Mouse (Mus musculus) spleen, adult 2 months (tissue): ENCODE data around the gene Hist1h2af. TPM values are rescaled to one million over a fixed set of nuclear protein-coding genes. Genes with fewer than 3 reads are reported as not detected.
"Not testable (repeated sequence)": the region's sequence is repeated elsewhere in the genome, so short reads cannot be mapped to it uniquely, and the experiment has no call there.

Experiments used
- DNase-seq, 2 experiments: peaks; one replicate each; pipeline versions ENCODE4 v3.0.0 to v3.0.0-alpha.2; 2012 to 2021; ENCODE audit warnings: low spot score in 2 of 2, low read depth in 1 of 2
- H3K27ac ChIP-seq: fragments of 200-500 bp; 2 replicates; pipeline ENCODE4 v1.5.1; 2012; ENCODE audit warnings: low read length, inconsistent platforms; ENCODE audit not compliant: insufficient read depth
- H3K27me3 ChIP-seq: fragments of 200-500 bp; 2 replicates; pipeline ENCODE4 v1.6.1; 2012; ENCODE audit warnings: mild to moderate bottlenecking, moderate library complexity, low read length, inconsistent platforms; ENCODE audit not compliant: control insufficient read depth, insufficient read depth
- H3K36me3 ChIP-seq: fragments of 200-500 bp; 2 replicates; pipeline ENCODE4 v1.6.1; 2012; ENCODE audit warnings: mild to moderate bottlenecking, low read length, inconsistent platforms; ENCODE audit not compliant: control insufficient read depth, insufficient read depth
- H3K4me1 ChIP-seq: fragments of 200-500 bp; 2 replicates; pipeline ENCODE4 v1.6.1; 2011; ENCODE audit warnings: inconsistent platforms; ENCODE audit not compliant: control insufficient read depth, insufficient read depth, insufficient read length
- H3K4me3 ChIP-seq: fragments of 200-500 bp; 2 replicates; pipeline ENCODE4 v1.5.1; 2011; ENCODE audit warnings: mild to moderate bottlenecking, inconsistent platforms; ENCODE audit not compliant: insufficient read depth, insufficient read length; ENCODE audit errors: extremely low read depth
- CTCF ChIP-seq: fragments of 200-500 bp; IDR thresholded peaks from 2 replicates; pipeline ENCODE4 v1.5.1; 2011; ENCODE audit warnings: mild to moderate bottlenecking, inconsistent platforms; ENCODE audit not compliant: insufficient read depth, insufficient read length, insufficient replicate concordance; ENCODE audit errors: extremely low read depth
- POLR2A ChIP-seq: fragments of 200-500 bp; IDR thresholded peaks from 2 replicates; pipeline ENCODE4 v1.6.1; 2011; ENCODE audit warnings: low read depth, low read length, inconsistent platforms
- WGBS: fragments of 180-500 bp; shearing (Covaris S2); methylation state at CpG from one replicate; pipeline ENCODE4 v1.1.7; 2018; 5-methylcytosine and 5-hydroxymethylcytosine counted together
- polyA plus RNA-seq: library from polyadenylated mRNA; depleted of rRNA; stranded (reverse); fragments of >200 nt; gene quantifications from 2 replicates; pipeline ENCODE4 v1.2.3, GENCODE M21; 2012; rRNA removed

Gene Hist1h2af
- 733 and 772 TPM in 2 replicates for polyA plus RNA-seq

- H3K4me1 ChIP-seq, H3K27me3 ChIP-seq, H3K36me3 ChIP-seq: not testable (repeated sequence)
- H3K27ac ChIP-seq, result peak within 1 kb of the TSS; percentile 60
- WGBS, result under 1% methylated on average over 32 of the region's 53 CpGs
- peak within 1 kb of the TSS; percentile 46 for H3K4me3 ChIP-seq
- peak; percentile 51 to 55 for DNase-seq
Measured at GRCm38 (mm10) chr13:23533560-23534367, at the start of gene Hist1h2af. Hist1h2af (plus strand) TSS chr13:23533906.

DNA sequence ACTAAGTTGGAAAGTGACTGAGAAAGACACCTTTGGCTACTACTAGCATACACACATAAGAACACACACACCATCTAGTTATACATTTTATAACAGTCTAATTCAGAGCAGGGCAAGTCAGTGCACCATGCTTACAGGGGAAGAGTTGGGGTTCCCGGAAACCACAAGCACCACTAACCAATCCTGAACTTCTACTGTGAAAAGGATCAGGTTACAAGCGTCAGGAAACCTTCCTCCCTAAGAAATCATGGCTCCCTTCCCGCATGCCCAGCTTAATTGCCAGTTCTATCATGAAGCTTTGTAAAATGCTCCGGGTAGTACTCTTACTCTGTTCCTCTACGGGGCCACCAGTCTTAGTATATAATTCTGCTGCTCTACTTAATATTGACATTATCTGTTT lies 48.4 kb upstream of the Hist1h2af start:
- Histone ChIP-seq H3K27ac (no peak overlapping the region), H3K27me3 (no peaks in the 10 kb centered on the region), H3K36me3 (no peaks in the 10 kb centered on the region), H3K4me1 (peaks cover 7% of the 10 kb centered on the region; the same call in 1 of the 2 replicates), H3K4me3 (no peak overlapping the region)
- TF ChIP-seq POLR2A (no peak), CTCF (no peak)
- 38% methylated on average over 5 of the region's 5 CpGs for WGBS
- DNase-seq, result no peak

- WGBS, result 17% methylated on average over 14 of the region's 14 CpGs
- Histone ChIP-seq H3K27ac (no peak within 1 kb of the TSS), H3K36me3 (no peaks in the 10 kb centered on the region), H3K4me3 (peak within 1 kb of the TSS; percentile 41), H3K27me3 (no peaks in the 10 kb centered on the region), H3K4me1 (peaks cover 7% of the 10 kb centered on the region; the same call in 1 of the 2 replicates)
- TF ChIP-seq CTCF, result no peak
- TF ChIP-seq POLR2A, result no peak
- peak; percentile 43 to 56 for DNase-seq
Measured at GRCm38 (mm10) chr13:23488400-23489322, 45.0 kb upstream of the Hist1h2af start, which contains the start of gene Btn2a2. Btn2a2 (minus strand) TSS chr13:23488857.

DNA sequence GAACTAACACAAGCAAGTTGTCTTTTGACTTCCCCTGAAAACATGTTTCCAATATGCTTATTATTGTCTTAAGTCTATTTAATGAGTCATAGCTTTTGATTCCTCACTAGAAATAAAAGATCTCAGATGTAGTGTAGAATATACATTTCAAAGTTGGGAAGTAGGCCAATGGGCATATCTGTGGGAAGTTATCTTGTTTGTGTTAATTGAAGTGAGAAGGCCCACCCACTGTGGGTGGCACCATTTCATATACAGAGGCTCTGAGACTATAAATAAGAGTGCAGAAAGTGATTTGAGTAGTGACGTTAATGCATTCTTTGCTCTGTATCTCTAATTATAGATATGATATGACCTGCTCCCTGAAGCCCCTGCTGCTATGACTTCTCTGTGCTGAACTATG lies 42.8 kb upstream of the Hist1h2af start:
- no peak for DNase-seq
- Histone ChIP-seq H3K4me1 (peaks cover 7% of the 10 kb centered on the region; the same call in 1 of the 2 replicates), H3K36me3 (no peaks in the 10 kb centered on the region), H3K27me3 (no peaks in the 10 kb centered on the region), H3K27ac (no peak overlapping the region), H3K4me3 (no peak overlapping the region)
- WGBS, result 72% methylated on average over 1 of the region's 1 CpGs
- TF ChIP-seq POLR2A (no peak), CTCF (no peak)

- H3K4me3 ChIP-seq, result no peak overlapping the region
- no peak for TF ChIP-seq POLR2A
- no peak for TF ChIP-seq CTCF
- 55% methylated on average over 1 of the region's 1 CpGs for WGBS
Measured at GRCm38 (mm10) chr13:23491263-23491662, 42.4 kb upstream of the Hist1h2af start.

GRCm38 (mm10) chr13:23491990-23492389 lies 41.7 kb upstream of the Hist1h2af start:
- Histone ChIP-seq H3K4me3 (no peak overlapping the region; the same call in 1 of the 2 replicates), H3K27me3 (no peaks in the 10 kb centered on the region), H3K27ac (no peak overlapping the region), H3K36me3 (no peaks in the 10 kb centered on the region), H3K4me1 (peaks cover 7% of the 10 kb centered on the region; the same call in 1 of the 2 replicates)
- 30% methylated on average over 14 of the region's 14 CpGs for WGBS
- DNase-seq, result no peak
- TF ChIP-seq CTCF (no peak), POLR2A (no peak)

More at GRCm38 (mm10) chr13:23491263-23491662, 42.4 kb upstream of the Hist1h2af start:
- H3K36me3 ChIP-seq, result no peaks in the 10 kb centered on the region
- no peak overlapping the region for H3K27ac ChIP-seq
- H3K27me3 ChIP-seq, result no peaks in the 10 kb centered on the region
- DNase-seq, result no peak
- peaks cover 7% of the 10 kb centered on the region; the same call in 1 of the 2 replicates for H3K4me1 ChIP-seq

DNA sequence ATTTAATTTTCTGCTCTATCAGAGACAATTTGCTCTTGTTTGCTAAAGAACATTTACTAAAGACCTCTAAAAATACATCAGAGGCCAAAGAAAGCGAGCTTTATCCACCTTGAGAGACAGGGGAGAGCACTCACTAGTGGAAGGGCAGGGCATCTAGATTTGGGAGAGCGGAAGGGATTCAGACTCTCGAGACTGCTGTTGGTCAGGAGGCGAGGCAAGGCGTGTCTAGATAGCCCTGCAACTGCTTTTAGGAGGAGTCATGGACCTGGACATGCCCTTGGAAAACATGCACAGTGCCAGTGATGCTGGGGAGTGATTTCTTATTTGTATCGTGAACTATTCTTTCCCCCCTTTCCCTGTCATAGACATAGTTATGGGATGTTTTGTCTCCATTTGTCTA lies 38.2 kb upstream of the Hist1h2af start:
- Histone ChIP-seq H3K4me1 (no peaks in the 10 kb centered on the region), H3K4me3 (no peak overlapping the region), H3K36me3 (no peaks in the 10 kb centered on the region), H3K27ac (no peak overlapping the region), H3K27me3 (no peaks in the 10 kb centered on the region)
- WGBS, result 89% methylated on average over 6 of the region's 6 CpGs
- no peak for DNase-seq
- TF ChIP-seq CTCF, result no peak
- TF ChIP-seq POLR2A, result no peak
